Mouse (Mus musculus) midbrain, embryonic 13.5 days (tissue): ENCODE measurements around the gene Med17. TPM values are rescaled to one million over a fixed set of nuclear protein-coding genes. Genes with fewer than 3 reads are reported as not detected.
A peak's percentile ranks its signal among the peaks of the same experiment; 100 is the strongest.
"Not testable (repeated sequence)": the region's sequence is repeated elsewhere in the genome, so short reads cannot be mapped to it uniquely, and the experiment has no call there.

Source experiments
- ATAC-seq: fragments of 200-750 bp; cut with Nextera tagmentation; 2 replicates; pipeline ENCODE4 v1.8.0; 2017; ENCODE audit warnings: mild to moderate bottlenecking, moderate TSS enrichment, moderate library complexity
- H3K27ac ChIP-seq: fragments of 300-500 bp; sonication (generic); 2 replicates; pipeline ENCODE4 v1.5.1; 2015; ENCODE audit warnings: inconsistent platforms, mild to moderate bottlenecking, moderate library complexity
- H3K27me3 ChIP-seq: fragments of 300-500 bp; sonication (generic); 2 replicates; pipeline ENCODE4 v1.6.1; 2015; ENCODE audit warnings: mild to moderate bottlenecking, inconsistent platforms
- H3K36me3 ChIP-seq: fragments of 300-500 bp; sonication (generic); 2 replicates; pipeline ENCODE4 v1.6.1; 2015; ENCODE audit warnings: mild to moderate bottlenecking, inconsistent platforms
- H3K4me1 ChIP-seq: fragments of 300-500 bp; sonication (generic); replicated peaks from 2 replicates; pipeline ENCODE4 v1.6.1; 2015; ENCODE audit warnings: inconsistent platforms
- H3K4me2 ChIP-seq: fragments of 300-500 bp; sonication (generic); replicated peaks from 2 replicates; pipeline ENCODE4 v1.6.1; 2015; ENCODE audit warnings: moderate library complexity, mild to moderate bottlenecking, inconsistent platforms
- H3K4me3 ChIP-seq: fragments of 300-500 bp; sonication (generic); replicated peaks from 2 replicates; pipeline ENCODE4 v1.5.1; 2015; ENCODE audit warnings: mild to moderate bottlenecking, inconsistent platforms
- H3K9ac ChIP-seq: fragments of 300-500 bp; sonication (generic); replicated peaks from 2 replicates; pipeline ENCODE4 v1.6.1; 2015; ENCODE audit warnings: mild to moderate bottlenecking, inconsistent platforms
- H3K9me3 ChIP-seq: fragments of 300-500 bp; sonication (generic); 2 replicates; pipeline ENCODE4 v1.6.1; 2016; ENCODE audit warnings: mild to moderate bottlenecking, inconsistent platforms
- WGBS: fragments of 180-500 bp; shearing (Covaris S2); methylation state at CpG from one replicate; pipeline ENCODE4 v1.1.7; 2015; 5-methylcytosine and 5-hydroxymethylcytosine counted together
- polyA plus RNA-seq: library from polyadenylated mRNA; unstranded; fragments of >200 nt; fragmentation: Nextera tagmentation; extraction: Ambion mirVana; gene quantifications from 2 replicates; pipeline ENCODE4 v1.2.1, GENCODE M21; 2015

The Med17 gene
- polyA plus RNA-seq, 1 experiment from 2014 or later = 38.5 TPM

GRCm38 (mm10) chr9:15306398-15307119, 26.8 kb upstream of the Med17 start, which contains the start of gene 4931406C07Rik:
Gene 4931406C07Rik (minus strand): TSS chr9:15306448.
- no peaks in the 10 kb centered on the region for H3K9me3 ChIP-seq
- H3K4me3 ChIP-seq = peak within 1 kb of the TSS; percentile 77
- H3K36me3 ChIP-seq = peaks cover 26% of the 10 kb centered on the region
- H3K27me3 ChIP-seq = no peaks in the 10 kb centered on the region
- WGBS = under 1% methylated on average over 35 of the region's 35 CpGs
- H3K4me2 ChIP-seq = peak within 1 kb of the TSS; percentile 91
- H3K27ac ChIP-seq = peak within 1 kb of the TSS; percentile 89
- peak; percentile 91 for ATAC-seq
- H3K9ac ChIP-seq = peak within 1 kb of the TSS; percentile 92
- H3K4me1 ChIP-seq = peaks cover 37% of the 10 kb centered on the region

- Histone ChIP-seq H3K9me3 (no peaks in the 10 kb centered on the region), H3K36me3 (peaks cover 24% of the 10 kb centered on the region), H3K27me3 (no peaks in the 10 kb centered on the region), H3K4me2 (peak within 1 kb of the TSS; percentile 91), H3K9ac (peak within 1 kb of the TSS; percentile 92), H3K4me1 (peaks cover 37% of the 10 kb centered on the region), H3K27ac (peak within 1 kb of the TSS; percentile 89), H3K4me3 (peak within 1 kb of the TSS; percentile 77)
- peak; percentile 99 for ATAC-seq
- 12% methylated on average over 45 of the region's 45 CpGs for WGBS
These were observed 26.0 kb upstream of the Med17 start, which contains the start of gene Taf1d for GRCm38 (mm10) chr9:15305503-15306397. Gene Taf1d (plus strand): TSS chr9:15306214.

DNA sequence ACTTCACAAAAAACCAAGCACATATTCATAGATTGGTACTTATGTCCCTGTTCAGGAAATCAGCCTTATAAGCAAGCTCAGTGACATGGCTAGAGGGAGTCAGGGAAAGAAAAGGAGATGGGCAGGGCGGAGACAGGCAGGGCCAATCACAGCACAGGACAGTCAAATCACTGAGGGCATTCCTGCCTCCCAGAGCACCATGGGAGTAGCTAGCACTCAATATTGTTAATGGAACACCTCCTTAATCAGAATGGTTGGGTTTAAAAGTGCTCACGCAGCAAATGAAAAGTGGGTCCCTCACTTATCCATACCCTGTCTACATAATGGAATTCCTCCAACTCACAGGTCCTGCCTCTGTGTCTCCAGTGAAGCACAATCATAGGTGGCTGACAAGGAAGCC, 23.1 kb upstream of the Med17 start:
- no peak overlapping the region for H3K9ac ChIP-seq
- ATAC-seq = no peak

GRCm38 (mm10) chr9:15302006-15302405, 22.3 kb upstream of the Med17 start:
- H3K4me2 ChIP-seq, H3K4me1 ChIP-seq, H3K27me3 ChIP-seq, H3K36me3 ChIP-seq, H3K4me3 ChIP-seq, H3K9me3 ChIP-seq, H3K9ac ChIP-seq, H3K27ac ChIP-seq, ATAC-seq: not testable (repeated sequence)
- 78% methylated on average over 6 of the region's 6 CpGs for WGBS

More for the DNA sequence above, 23.1 kb upstream of the Med17 start:
- WGBS = 80% methylated on average over 2 of the region's 2 CpGs
- H3K4me3 ChIP-seq = no peak overlapping the region
- no peaks in the 10 kb centered on the region for H3K36me3 ChIP-seq
- H3K4me2 ChIP-seq = no peak overlapping the region
- H3K4me1 ChIP-seq = peaks cover 15% of the 10 kb centered on the region
- H3K9me3 ChIP-seq = no peaks in the 10 kb centered on the region
- H3K27ac ChIP-seq = no peak overlapping the region
- no peaks in the 10 kb centered on the region for H3K27me3 ChIP-seq

GRCm38 (mm10) chr9:15301399-15301798, 21.7 kb upstream of the Med17 start:
- peaks cover 2% of the 10 kb centered on the region; the same call in 1 of the 2 replicates for H3K4me1 ChIP-seq
- no peak overlapping the region for H3K27ac ChIP-seq
- 75% methylated on average over 6 of the region's 6 CpGs for WGBS
- no peak overlapping the region for H3K9ac ChIP-seq
- no peak overlapping the region for H3K4me2 ChIP-seq
- no peaks in the 10 kb centered on the region for H3K9me3 ChIP-seq
- H3K36me3 ChIP-seq = no peaks in the 10 kb centered on the region; the same call in 1 of the 2 replicates
- H3K4me3 ChIP-seq = no peak overlapping the region
- ATAC-seq = no peak
- H3K27me3 ChIP-seq = no peaks in the 10 kb centered on the region

- no peaks in the 10 kb centered on the region; the same call in 1 of the 2 replicates for H3K4me1 ChIP-seq
- no peak overlapping the region for H3K9ac ChIP-seq
- no peak overlapping the region for H3K4me2 ChIP-seq
- no peaks in the 10 kb centered on the region for H3K27me3 ChIP-seq
- WGBS = 84% methylated on average over 5 of the region's 5 CpGs
- no peak overlapping the region for H3K27ac ChIP-seq
- H3K4me3 ChIP-seq = no peak overlapping the region
- H3K9me3 ChIP-seq = no peaks in the 10 kb centered on the region
- no peak for ATAC-seq
- H3K36me3 ChIP-seq = no peaks in the 10 kb centered on the region; the same call in 1 of the 2 replicates
These were observed 20.3 kb upstream of the Med17 start for GRCm38 (mm10) chr9:15300056-15300455.

GRCm38 (mm10) chr9:15298451-15298850, 18.7 kb upstream of the Med17 start:
- Histone ChIP-seq H3K27ac (no peak overlapping the region), H3K27me3 (no peaks in the 10 kb centered on the region), H3K9ac (no peak overlapping the region), H3K4me1 (no peaks in the 10 kb centered on the region), H3K36me3 (peaks cover 3% of the 10 kb centered on the region; the same call in 1 of the 2 replicates), H3K4me2 (no peak overlapping the region), H3K9me3 (no peaks in the 10 kb centered on the region), H3K4me3 (no peak overlapping the region)
- 64% methylated on average over 2 of the region's 2 CpGs for WGBS
- no peak for ATAC-seq

GRCm38 (mm10) chr9:15297112-15297511, 17.4 kb upstream of the Med17 start:
- WGBS = 89% methylated on average over 7 of the region's 7 CpGs
- H3K4me2 ChIP-seq = no peak overlapping the region
- H3K27me3 ChIP-seq = no peaks in the 10 kb centered on the region
- no peak for ATAC-seq
- H3K4me1 ChIP-seq = no peaks in the 10 kb centered on the region
- no peak overlapping the region for H3K9ac ChIP-seq
- H3K9me3 ChIP-seq = no peaks in the 10 kb centered on the region
- no peak overlapping the region for H3K27ac ChIP-seq
- no peak overlapping the region for H3K4me3 ChIP-seq
- peaks cover 3% of the 10 kb centered on the region; the same call in 1 of the 2 replicates for H3K36me3 ChIP-seq

DNA sequence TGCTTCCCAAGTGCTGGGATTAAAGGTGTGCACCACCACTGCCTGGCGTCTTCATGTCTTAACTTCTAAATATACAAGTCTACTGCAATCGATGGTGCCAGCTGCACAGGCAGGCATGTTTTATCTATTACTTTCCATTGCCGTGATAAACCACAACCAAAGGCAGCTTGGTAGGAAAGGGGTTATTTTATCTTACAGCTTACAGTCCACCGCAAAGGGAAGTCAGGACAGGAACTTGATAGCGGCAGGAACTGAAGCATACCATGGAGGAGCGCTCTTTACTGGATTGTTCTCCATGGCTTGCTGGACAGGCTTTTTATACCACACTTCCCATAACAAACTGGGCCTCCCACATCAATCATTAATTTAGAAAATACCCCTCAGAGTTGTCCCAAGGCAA, 9.5 kb upstream of the Med17 start:
- Histone ChIP-seq H3K9ac (no peak overlapping the region), H3K9me3 (no peaks in the 10 kb centered on the region), H3K36me3 (peaks cover 31% of the 10 kb centered on the region), H3K4me1 (no peaks in the 10 kb centered on the region), H3K4me2 (no peak overlapping the region), H3K4me3 (no peak overlapping the region), H3K27ac (no peak overlapping the region), H3K27me3 (no peaks in the 10 kb centered on the region)
- 88% methylated on average over 6 of the region's 6 CpGs for WGBS
- no peak for ATAC-seq

- Histone ChIP-seq H3K27ac (no peak overlapping the region), H3K9ac (no peak overlapping the region), H3K36me3 (peaks cover 28% of the 10 kb centered on the region), H3K4me2 (no peak overlapping the region), H3K9me3 (no peaks in the 10 kb centered on the region), H3K4me3 (no peak overlapping the region), H3K4me1 (no peaks in the 10 kb centered on the region), H3K27me3 (no peaks in the 10 kb centered on the region)
- WGBS = 90% methylated on average over 3 of the region's 3 CpGs
- no peak for ATAC-seq
These were observed 8.7 kb upstream of the Med17 start for GRCm38 (mm10) chr9:15288402-15288801.

- Histone ChIP-seq H3K27me3 (no peaks in the 10 kb centered on the region), H3K36me3 (peaks cover 28% of the 10 kb centered on the region), H3K4me3 (no peak overlapping the region), H3K9me3 (no peaks in the 10 kb centered on the region), H3K4me1 (no peaks in the 10 kb centered on the region), H3K9ac (no peak overlapping the region), H3K4me2 (no peak overlapping the region), H3K27ac (no peak overlapping the region)
- 49% methylated on average over 6 of the region's 6 CpGs for WGBS
- no peak for ATAC-seq
These were observed 8.1 kb upstream of the Med17 start for GRCm38 (mm10) chr9:15287846-15288245.

GRCm38 (mm10) chr9:15285443-15285842, 5.7 kb upstream of the Med17 start:
- no peak overlapping the region for H3K27ac ChIP-seq
- ATAC-seq = no peak
- no peaks in the 10 kb centered on the region for H3K9me3 ChIP-seq
- no peak overlapping the region for H3K9ac ChIP-seq
- peaks cover 24% of the 10 kb centered on the region for H3K36me3 ChIP-seq
- H3K4me3 ChIP-seq = no peak overlapping the region
- peaks cover 9% of the 10 kb centered on the region for H3K4me1 ChIP-seq
- 69% methylated on average over 3 of the region's 3 CpGs for WGBS
- no peak overlapping the region for H3K4me2 ChIP-seq
- H3K27me3 ChIP-seq = no peaks in the 10 kb centered on the region
